Mouse (Mus musculus): ENCODE data around the gene Xaf1.

GRCm38 (mm10) chr11:72314151-72314895 is 12.9 kb downstream of the Xaf1 start, which contains the start of gene Fbxo39:
- TF ChIP-seq POLR2A (IDR thresholded peaks at IDR 0.05; ENCODE audit: extremely low read depth, insufficient read depth, low read length) (no peak), CTCF (IDR thresholded peaks at IDR 0.05; ENCODE audit: low read depth, low read length) (no peak)
